Mouse (Mus musculus) cortical plate, adult 2 months (tissue): ENCODE measurements around the gene Mlxipl.

Experiments
- CTCF ChIP-seq: fragments of 200-500 bp; IDR thresholded peaks from 2 replicates; pipeline ENCODE4 v1.5.1; 2011; ENCODE audit warnings: mild to moderate bottlenecking, control low read depth, low read length; ENCODE audit not compliant: insufficient read depth; ENCODE audit errors: extremely low read depth
- POLR2A ChIP-seq: fragments of 200-500 bp; IDR thresholded peaks from 2 replicates; pipeline ENCODE4 v1.6.1; 2011; ENCODE audit warnings: mild to moderate bottlenecking, low read length, control low read depth; ENCODE audit not compliant: insufficient read depth; ENCODE audit errors: extremely low read depth

DNA sequence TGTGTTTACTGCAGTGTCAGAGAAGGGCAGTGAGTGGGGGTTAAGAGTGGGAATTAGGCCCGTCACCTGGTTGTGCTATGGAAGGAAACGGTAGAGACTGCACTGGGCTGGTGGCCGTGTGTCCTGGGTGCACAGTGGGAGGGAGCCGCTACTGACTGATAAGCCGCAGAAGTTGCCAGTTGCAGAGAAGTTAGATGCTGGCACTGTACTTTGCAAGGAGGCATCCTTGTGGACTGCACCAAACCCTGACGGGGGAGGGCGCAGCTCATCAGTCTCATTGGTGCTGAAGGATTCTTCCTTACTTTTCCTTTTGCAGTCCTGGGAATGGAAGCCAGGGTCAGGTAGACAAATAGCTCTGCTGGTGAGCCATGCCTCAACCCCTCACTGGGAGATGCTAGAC, 72.0 kb downstream of the Mlxipl start:
- no peak for TF ChIP-seq CTCF
- TF ChIP-seq POLR2A: no peak
